In genomic region chr11:8660951-8661350, GRCm38 (mm10) we compare ENCODE assay signal across 27 mouse cellular contexts. TPM values are rescaled to one million over a fixed set of nuclear protein-coding genes. Genes with fewer than 3 reads are reported as not detected.
DNase-seq lines count a peak whose midpoint lies in the region; ATAC-seq and TF ChIP-seq lines count a peak whose summit lies in the region.
"Had no signal": no experiment of that assay in that cellular context is flagged by ENCODE, and none has a peak within 500 bp of the region (broad histone marks: within the 10 kb centered on the region; RNA-seq: fewer than 3 reads in every experiment).

No protein-coding gene starts in this region.

- H3K4me1 ChIP-seq in lung, embryonic 15.5 days = peaks cover 66% of the 10 kb centered on the region
- peaks cover 55% of the 10 kb centered on the region for H3K4me1 ChIP-seq in bone marrow macrophage, adult 2 months (ENCODE audit: control insufficient read depth, insufficient read depth, low read length)
- peaks cover 85% of the 10 kb centered on the region for H3K4me1 ChIP-seq in limb, embryonic 12.5 days (replicated peaks)

- peaks cover 8% of the 10 kb centered on the region; the same call in 1 of the 2 replicates for H3K36me3 ChIP-seq in lung, embryonic 15.5 days
- peaks cover 14% of the 10 kb centered on the region for H3K36me3 ChIP-seq in limb, embryonic 12.5 days
- no peaks in the 10 kb centered on the region for H3K36me3 ChIP-seq in splenic B cell, adult 2 months (ENCODE audit: control insufficient read depth, insufficient read depth, low read length, poor library complexity, severe bottlenecking)
- H3K36me3 ChIP-seq: embryonic facial prominence, embryonic 15.5 days; forebrain, embryonic 12.5 days had no signal

- H3K4me2 ChIP-seq in lung, embryonic 15.5 days = peak overlapping the region; percentile 35; the same call in 1 of the 2 replicates
- H3K4me2 ChIP-seq in limb, embryonic 12.5 days = no peak overlapping the region
- H3K4me2 ChIP-seq: embryonic facial prominence, embryonic 15.5 days; forebrain, embryonic 12.5 days had no signal

- no peak overlapping the region for H3K9ac ChIP-seq in lung, embryonic 15.5 days
- H3K9ac ChIP-seq in limb, embryonic 12.5 days (replicated peaks) = no peak overlapping the region
- H3K9ac ChIP-seq: embryonic facial prominence, embryonic 15.5 days; forebrain, embryonic 12.5 days; forebrain, postnatal 0 days; liver, embryonic 14.5 days; lung, embryonic 14.5 days had no signal

- DNase-seq in lung, postnatal 36 days = no peak
- peak; percentile 50 for DNase-seq in splenic B cell, adult 2 months (ENCODE audit: low read depth, low spot score)
- DNase-seq in adipocyte (ENCODE audit: low spot score) = no peak
- no peak for DNase-seq in frontal cortex, adult 2 months (ENCODE audit: extremely low spot score in 1 of 2, low spot score in 1 of 2)
- DNase-seq: adrenal gland, postnatal 25 days; cerebellum, adult 18-20 months; cerebellum, postnatal 25 days; forebrain, postnatal 0 days; gastrocnemius, postnatal 10 days; heart, postnatal 14 days; kidney, postnatal 25 days; liver; lung, embryonic 14.5 days; lung, postnatal 4 days; midbrain, embryonic 14.5 days; retina, postnatal 1 day; thymus, postnatal 14 days had no signal

- H3K9me3 ChIP-seq in lung, embryonic 15.5 days = no peaks in the 10 kb centered on the region
- H3K9me3 ChIP-seq in limb, embryonic 12.5 days = peaks cover 5% of the 10 kb centered on the region; the same call in 1 of the 2 replicates
- H3K9me3 ChIP-seq: embryonic facial prominence, embryonic 15.5 days; forebrain, embryonic 12.5 days had no signal

- no peak for TF ChIP-seq CTCF in bone marrow macrophage, adult 2 months (IDR thresholded peaks at IDR 0.05; ENCODE audit: low read depth, low read length)

- no peak overlapping the region for H3K4me3 ChIP-seq in lung, embryonic 15.5 days
- no peak overlapping the region for H3K4me3 ChIP-seq in bone marrow macrophage, adult 2 months (ENCODE audit: insufficient read depth, low read length)
- no peak overlapping the region for H3K4me3 ChIP-seq in limb, embryonic 12.5 days (replicated peaks)
- H3K4me3 ChIP-seq: embryonic facial prominence, embryonic 10.5 days; embryonic facial prominence, embryonic 15.5 days; forebrain, embryonic 12.5 days; left cerebral cortex, adult 2 months had no signal

- ATAC-seq in lung, embryonic 15.5 days (ENCODE audit: borderline replicate concordance, extremely low read depth, low FRiP score, low TSS enrichment) = no peak
- ATAC-seq in limb, embryonic 12.5 days (ENCODE audit: insufficient number of reproducible peaks, insufficient read depth, low FRiP score, low TSS enrichment, low read depth) = no peak
- ATAC-seq: forebrain, postnatal 0 days; hindbrain, embryonic 16.5 days; Patski had no signal

- no peak for TF ChIP-seq POLR2A in bone marrow macrophage, adult 2 months (IDR thresholded peaks at IDR 0.05; ENCODE audit: borderline replicate concordance, low read depth, low read length)

- WGBS in lung, embryonic 15.5 days = 67% methylated on average over 4 of the region's 4 CpGs
- WGBS in limb, embryonic 12.5 days = 39% methylated on average over 4 of the region's 4 CpGs

- no peaks in the 10 kb centered on the region for H3K27me3 ChIP-seq in lung, embryonic 15.5 days
- no peaks in the 10 kb centered on the region for H3K27me3 ChIP-seq in limb, embryonic 12.5 days
- H3K27me3 ChIP-seq in splenic B cell, adult 2 months (ENCODE audit: control insufficient read depth, insufficient read depth, low read length, poor library complexity, severe bottlenecking) = no peaks in the 10 kb centered on the region
- H3K27me3 ChIP-seq: embryonic facial prominence, embryonic 15.5 days; Patski had no signal

- H3K27ac ChIP-seq in lung, embryonic 15.5 days = no peak overlapping the region
- H3K27ac ChIP-seq in bone marrow macrophage, adult 2 months (ENCODE audit: insufficient read depth, low read depth, low read length) = peak overlapping the region; percentile 87
- H3K27ac ChIP-seq in limb, embryonic 12.5 days = 0 out of 2 replicates have a peak overlapping the region, but pooled peaks have one; percentile 12
- H3K27ac ChIP-seq: embryonic facial prominence, embryonic 10.5 days; forebrain, embryonic 12.5 days; left cerebral cortex, adult 2 months; liver, embryonic 14.5 days had no signal

RNA-seq across cellular contexts. Expression of gene Tns3, which starts 3.4 kb away (rescaled TPM):
- 48.5 and 55.9 TPM in 2 replicates for polyA plus RNA-seq in lung, embryonic 15.5 days (2015; fragmentation: Nextera tagmentation; extraction: Ambion mirVana)
- 82.5 and 102 TPM in 2 replicates for polyA plus RNA-seq in bone marrow macrophage, adult 2 months (2012; ENCODE audit: insufficient read depth, insufficient read length, missing spikeins)
- polyA plus RNA-seq in limb, embryonic 12.5 days (2016; fragmentation: Nextera tagmentation; extraction: Ambion mirVana) = 49.6 and 51.9 TPM in 2 replicates
- 25.7 and 27.8 TPM in 2 replicates for polyA plus RNA-seq in frontal cortex, adult 2 months (2012; rRNA removed)
